In the genomic region with DNA sequence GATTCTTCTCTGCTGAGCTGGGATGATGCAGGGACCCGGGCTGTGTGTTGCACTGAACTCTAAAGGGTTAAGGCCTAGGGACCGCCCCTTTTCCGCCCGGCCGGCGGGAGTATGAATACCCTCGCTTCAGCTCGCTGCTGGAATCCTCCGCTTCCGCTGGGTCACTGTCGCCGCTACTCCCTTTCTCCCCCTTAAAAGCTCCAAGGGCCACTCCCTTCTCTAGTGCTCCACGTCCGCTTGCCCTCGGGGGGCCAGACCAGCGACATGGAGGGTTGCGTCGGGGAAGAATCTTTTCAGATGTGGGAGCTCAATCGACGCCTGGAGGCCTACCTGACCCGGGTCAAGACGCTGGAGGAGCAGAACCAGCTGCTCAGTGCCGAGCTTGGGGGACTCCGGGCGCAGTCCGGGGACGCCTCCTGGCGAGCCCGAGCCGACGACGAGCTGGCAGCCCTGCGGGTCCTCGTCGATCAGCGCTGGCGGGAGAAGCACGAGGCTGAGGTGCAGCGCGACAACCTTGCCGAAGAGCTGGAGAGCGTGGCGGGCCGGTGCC, we compare ENCODE assay signal across 8 mouse cellular contexts. TPM values are rescaled to one million over a fixed set of nuclear protein-coding genes. Genes with fewer than 3 reads are reported as not detected.
A peak's percentile ranks its signal among the peaks of the same experiment; 100 is the strongest.
DNase-seq lines count a peak whose midpoint lies in the region; ATAC-seq and TF ChIP-seq lines count a peak whose summit lies in the region.

A gene (plus strand): TSS at position 140 of the 550 bp plus-strand sequence.

- no peaks in the 10 kb centered on the region for H3K36me3 ChIP-seq in spleen, adult 2 months (ENCODE audit: control insufficient read depth, insufficient read depth, low read length)
- H3K36me3 ChIP-seq in embryonic facial prominence, embryonic 15.5 days = 0 out of 2 replicates have a peak, but pooled peaks cover 4% of the 10 kb centered on the region

- intact Hi-C loops in heart, postnatal 10 days (cut with DNase I) = loop anchor here (1.0 kb wide), 2 partner anchors 16 to 100 kb away; no protein-coding TSS in a partner anchor

- 1% methylated on average over 44 of the region's 44 CpGs for WGBS in spleen, adult 2 months
- WGBS in embryonic facial prominence, embryonic 15.5 days = under 1% methylated on average over 44 of the region's 44 CpGs

- H3K27me3 ChIP-seq in spleen, adult 2 months (ENCODE audit: control insufficient read depth, insufficient read depth, low read length) = peaks cover 16% of the 10 kb centered on the region
- peaks cover 21% of the 10 kb centered on the region for H3K27me3 ChIP-seq in embryonic facial prominence, embryonic 15.5 days

- no peak within 1 kb of the TSS; the same call in 1 of the 2 replicates for H3K27ac ChIP-seq in spleen, adult 2 months (ENCODE audit: insufficient read depth, low read length)
- peak within 1 kb of the TSS; percentile 51 for H3K27ac ChIP-seq in embryonic facial prominence, embryonic 15.5 days (replicated peaks)

- DNase-seq in spleen, adult 2 months (ENCODE audit: low read depth in 1 of 2, low spot score in 2 of 2) = no peak
- DNase-seq in spleen, postnatal 10 days (ENCODE audit: low spot score in 2 of 2) = no peak
- DNase-seq in heart, postnatal 10 days = peak; percentile 83 to 84
- DNase-seq in kidney, postnatal 25 days = peak; percentile 74 to 80
- DNase-seq in thymus, postnatal 14 days = peak; percentile 32
- no peak for DNase-seq in layer of hippocampus, adult 11-12 months (ENCODE audit: low spot score)

- H3K4me1 ChIP-seq in spleen, adult 2 months (ENCODE audit: control insufficient read depth, insufficient read depth, insufficient read length) = peaks cover 9% of the 10 kb centered on the region
- H3K4me1 ChIP-seq in embryonic facial prominence, embryonic 15.5 days = peaks cover 49% of the 10 kb centered on the region

- H3K4me3 ChIP-seq in spleen, adult 2 months (ENCODE audit: extremely low read depth, insufficient read depth, insufficient read length) = peak within 1 kb of the TSS; percentile 29
- H3K4me3 ChIP-seq in embryonic facial prominence, embryonic 15.5 days (replicated peaks) = peak within 1 kb of the TSS; percentile 53

- peak within 1 kb of the TSS; percentile 94 for H3K4me2 ChIP-seq in embryonic facial prominence, embryonic 15.5 days (replicated peaks)

- no peaks in the 10 kb centered on the region for H3K9me3 ChIP-seq in embryonic facial prominence, embryonic 15.5 days (replicated peaks)

- TF ChIP-seq CTCF in spleen, adult 2 months (IDR thresholded peaks at IDR 0.05; ENCODE audit: extremely low read depth, insufficient read depth, insufficient read length, insufficient replicate concordance) = no peak

- no peak for TF ChIP-seq POLR2A in spleen, adult 2 months (IDR thresholded peaks at IDR 0.05; ENCODE audit: low read depth, low read length)

- ATAC-seq in embryonic facial prominence, embryonic 15.5 days (ENCODE audit: insufficient number of reproducible peaks, low FRiP score, low TSS enrichment, low read depth) = peak; percentile 53
- ATAC-seq in megakaryocyte-erythroid progenitor cell, adult 5-6 weeks (replicated peaks; ENCODE audit: low FRiP score, low TSS enrichment, poor library complexity, severe bottlenecking) = 0 out of 2 replicates have a peak, but pooled peaks have one; percentile 31

- peak within 1 kb of the TSS; percentile 43 for H3K9ac ChIP-seq in embryonic facial prominence, embryonic 15.5 days

RNA-seq across cellular contexts. Expression of the gene that starts here (rescaled TPM):
- polyA plus RNA-seq in spleen, adult 2 months (2012; rRNA removed) = 1.2 and 1.7 TPM in 2 replicates
- 41.9 and 57.3 TPM in 2 replicates for polyA plus RNA-seq in embryonic facial prominence, embryonic 15.5 days (2015; fragmentation: Nextera tagmentation; extraction: Ambion mirVana)
- total RNA-seq in heart, postnatal 10 days (2021) = 10 to 100 TPM; 56.4 to 62.4 TPM
- not detected in 2 replicates for total RNA-seq in megakaryocyte-erythroid progenitor cell, adult 5-6 weeks (2014; fragmentation: Nextera tagmentation)
- 0.84 TPM in 1 of 2 replicates, not detected in the other for total RNA-seq in megakaryocyte-erythroid progenitor cell, adult 5-6 weeks (2017)

Comparison
In these comparisons a context has a peak if more than half of its experiments do, and no peak if none do; other contexts are left out.
1. RNA of the gene that starts here (total RNA-seq): 56.4 to 62.4 TPM in heart, postnatal 10 days; 0.84 TPM in megakaryocyte-erythroid progenitor cell, adult 5-6 weeks; every median in the first group is over 10 times any median in the second.
2. RNA of the gene that starts here (polyA plus RNA-seq): 41.9 to 57.3 TPM in embryonic facial prominence, embryonic 15.5 days; 1.2 to 1.7 TPM in spleen, adult 2 months; every median in the first group is over 10 times any median in the second.
3. Peak in ATAC-seq in megakaryocyte-erythroid progenitor cell, adult 5-6 weeks; RNA of the gene not detected or under 1 TPM.
4. DNase-seq: peak in heart, postnatal 10 days (2 of 2), kidney, postnatal 25 days (2 of 2) and thymus, postnatal 14 days (single experiment); none in spleen, adult 2 months (0 of 2), spleen, postnatal 10 days (0 of 2) and layer of hippocampus, adult 11-12 months (single experiment).